Mouse (Mus musculus) neural tube, embryonic 11.5 days (tissue): ENCODE data around the gene Megf11. TPM values are rescaled to one million over a fixed set of nuclear protein-coding genes. Genes with fewer than 3 reads are reported as not detected.
A peak's percentile ranks its signal among the peaks of the same experiment; 100 is the strongest.

ENCODE experiments used
- ATAC-seq: fragments of 200-750 bp; cut with Nextera tagmentation; 2 replicates; pipeline ENCODE4 v1.8.0; 2017; ENCODE audit warnings: moderate number of reproducible peaks, mild to moderate bottlenecking, moderate TSS enrichment, moderate library complexity; ENCODE audit not compliant: insufficient read depth, low FRiP score, low TSS enrichment
- DNase-seq: peaks from one replicate; pipeline ENCODE4 v3.0.0-alpha.2; 2015; ENCODE audit warnings: low spot score
- H3K27ac ChIP-seq: fragments of 300-500 bp; sonication (generic); 2 replicates; pipeline ENCODE4 v1.5.1; 2014; ENCODE audit warnings: low read depth, mild to moderate bottlenecking, low read length
- H3K27me3 ChIP-seq: fragments of 300-500 bp; sonication (generic); 2 replicates; pipeline ENCODE4 v1.6.1; 2014; ENCODE audit warnings: mild to moderate bottlenecking, low read length, mixed read lengths; ENCODE audit not compliant: control insufficient read depth, insufficient read depth
- H3K36me3 ChIP-seq: fragments of 300-500 bp; sonication (generic); 2 replicates; pipeline ENCODE4 v1.6.1; 2014; ENCODE audit warnings: mild to moderate bottlenecking, low read length, moderate library complexity, mixed read lengths; ENCODE audit not compliant: control insufficient read depth, insufficient read depth
- H3K4me1 ChIP-seq: fragments of 300-500 bp; sonication (generic); 2 replicates; pipeline ENCODE4 v1.6.1; 2014; ENCODE audit warnings: low read length, mixed read lengths; ENCODE audit not compliant: control insufficient read depth, insufficient read depth
- H3K4me2 ChIP-seq: fragments of 300-500 bp; sonication (generic); 2 replicates; pipeline ENCODE4 v1.6.1; 2014; ENCODE audit warnings: low read depth, mild to moderate bottlenecking, moderate library complexity
- H3K4me3 ChIP-seq: fragments of 300-500 bp; sonication (generic); 2 replicates; pipeline ENCODE4 v1.5.1; 2014; ENCODE audit warnings: low read depth, low read length
- H3K9ac ChIP-seq: fragments of 300-500 bp; sonication (generic); 2 replicates; pipeline ENCODE4 v1.6.1; 2014; ENCODE audit warnings: mild to moderate bottlenecking, low read length
- H3K9me3 ChIP-seq: fragments of 300-500 bp; sonication (generic); 2 replicates; pipeline ENCODE4 v1.6.1; 2016; ENCODE audit warnings: low read length; ENCODE audit not compliant: control insufficient read depth
- WGBS: fragments of 180-500 bp; shearing (Covaris S2); extraction: QIAGEN DNeasy Blood & Tissue Kit; methylation state at CpG from one replicate; pipeline ENCODE4 v1.1.7; 2014; 5-methylcytosine and 5-hydroxymethylcytosine counted together
- polyA plus RNA-seq: library from polyadenylated mRNA; unstranded; fragments of >200 nt; fragmentation: Nextera tagmentation; extraction: Ambion mirVana; gene quantifications from 2 replicates; pipeline ENCODE4 v1.2.1, GENCODE M21; 2014

The Megf11 gene
- polyA plus RNA-seq, 1 experiment from 2014 or later, result 5.7 TPM

DNA sequence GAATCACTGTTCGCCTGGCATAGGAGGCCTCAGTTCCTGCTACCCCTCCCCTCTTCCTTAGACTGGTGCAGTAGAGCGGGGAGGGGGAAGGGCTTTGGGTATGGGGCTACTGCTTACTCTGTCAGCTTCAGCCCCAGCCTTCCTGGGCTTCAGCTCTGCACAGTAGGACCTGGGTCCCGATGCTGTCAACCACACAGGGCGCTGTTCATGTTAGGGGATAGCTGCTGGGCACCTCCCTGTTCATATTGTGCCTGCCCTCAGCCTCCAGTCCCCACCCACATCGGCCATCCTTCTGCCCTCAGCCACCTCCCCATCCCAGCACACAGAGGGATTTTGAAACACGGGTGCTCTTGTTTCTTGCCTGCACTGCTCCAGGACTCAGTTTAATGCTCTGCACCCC is 61.6 kb downstream of the Megf11 start:
- no peak overlapping the region for H3K27ac ChIP-seq
- H3K4me1 ChIP-seq, result peaks cover 3% of the 10 kb centered on the region; the same call in 1 of the 2 replicates
- H3K27me3 ChIP-seq, result no peaks in the 10 kb centered on the region
- ATAC-seq (no peak), DNase-seq (no peak)
- no peaks in the 10 kb centered on the region for H3K36me3 ChIP-seq
- no peak overlapping the region for H3K4me2 ChIP-seq
- 38% methylated on average over 5 of the region's 6 CpGs for WGBS
- H3K4me3 ChIP-seq, result no peak overlapping the region
- no peaks in the 10 kb centered on the region for H3K9me3 ChIP-seq
- H3K9ac ChIP-seq, result no peak overlapping the region

DNA sequence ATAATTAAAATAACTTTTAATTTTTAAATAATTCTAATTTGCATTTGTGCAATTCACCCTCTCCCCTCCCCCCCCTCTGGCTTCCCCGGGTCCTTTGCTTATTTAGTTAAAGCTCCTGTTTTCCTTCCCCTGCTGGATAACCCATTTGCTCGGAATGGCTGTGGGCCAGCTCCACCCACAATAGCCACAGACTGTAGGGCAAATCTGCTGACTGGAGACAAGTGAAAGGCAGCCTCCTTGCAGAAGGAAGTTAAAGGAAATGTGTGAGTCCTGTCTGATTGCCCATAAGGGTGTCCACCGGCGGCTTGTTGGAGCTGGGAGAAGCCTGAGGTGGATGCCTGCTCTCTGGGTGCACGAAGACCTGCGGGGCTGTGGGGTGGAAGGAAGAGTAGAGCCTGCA is 62.1 kb downstream of the Megf11 start:
- H3K36me3 ChIP-seq, result no peaks in the 10 kb centered on the region
- no peak for DNase-seq
- ATAC-seq, result no peak
- H3K9ac ChIP-seq, result no peak overlapping the region
- WGBS, result 35% methylated on average over 6 of the region's 6 CpGs
- no peak overlapping the region for H3K27ac ChIP-seq
- H3K4me2 ChIP-seq, result no peak overlapping the region
- H3K27me3 ChIP-seq, result no peaks in the 10 kb centered on the region
- H3K4me1 ChIP-seq, result peaks cover 3% of the 10 kb centered on the region; the same call in 1 of the 2 replicates
- no peaks in the 10 kb centered on the region for H3K9me3 ChIP-seq
- no peak overlapping the region for H3K4me3 ChIP-seq

DNA sequence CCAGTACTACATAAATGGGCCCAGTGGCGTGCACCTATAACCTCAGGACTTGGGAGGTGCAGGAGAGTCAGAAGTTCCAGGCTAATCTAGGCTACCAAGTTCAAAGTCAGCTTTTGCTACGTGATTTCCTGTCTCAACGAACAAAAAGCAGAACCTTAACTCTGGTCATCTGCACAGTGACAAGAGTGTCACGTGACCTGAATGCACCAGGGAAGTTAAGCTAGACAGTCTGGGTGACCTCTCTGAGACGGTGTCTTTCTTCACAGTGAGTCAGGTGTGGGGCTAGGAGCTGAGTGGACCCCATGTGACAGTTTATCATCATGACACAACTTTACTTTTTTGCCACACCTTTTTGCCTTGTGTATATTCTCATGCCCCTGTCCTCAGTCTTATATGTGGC is 67.3 kb downstream of the Megf11 start:
- H3K9ac ChIP-seq, result no peak overlapping the region
- DNase-seq (no peak), ATAC-seq (no peak)
- H3K36me3 ChIP-seq, result no peaks in the 10 kb centered on the region
- no peaks in the 10 kb centered on the region for H3K9me3 ChIP-seq
- no peak overlapping the region for H3K4me3 ChIP-seq
- H3K4me1 ChIP-seq, result peaks cover 6% of the 10 kb centered on the region; the same call in 1 of the 2 replicates
- no peak overlapping the region for H3K27ac ChIP-seq
- H3K4me2 ChIP-seq, result no peak overlapping the region
- 83% methylated on average over 5 of the region's 5 CpGs for WGBS
- no peaks in the 10 kb centered on the region for H3K27me3 ChIP-seq

DNA sequence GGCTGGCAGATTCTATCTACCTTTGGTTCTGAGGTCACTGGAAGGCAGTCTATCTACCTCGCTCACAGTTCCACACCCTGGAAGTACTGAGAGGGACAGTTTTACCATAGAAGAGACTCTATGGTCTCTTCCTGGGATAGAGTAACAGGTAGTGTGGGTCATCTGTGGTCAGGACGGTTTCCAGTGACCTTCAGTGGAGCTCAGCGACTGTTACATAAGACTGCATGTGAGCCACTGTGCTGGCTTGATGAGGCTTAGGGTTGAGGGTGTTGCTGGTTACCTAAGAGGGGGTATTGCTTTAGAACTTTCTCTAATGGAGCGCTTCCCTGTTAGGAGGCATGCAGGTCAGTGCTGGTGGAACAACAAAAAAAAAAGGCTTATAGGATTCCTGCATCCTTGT is 68.8 kb downstream of the Megf11 start:
- Histone ChIP-seq H3K27me3 (no peaks in the 10 kb centered on the region), H3K4me1 (peaks cover 6% of the 10 kb centered on the region; the same call in 1 of the 2 replicates), H3K9ac (no peak overlapping the region), H3K27ac (no peak overlapping the region), H3K4me3 (no peak overlapping the region), H3K36me3 (no peaks in the 10 kb centered on the region), H3K4me2 (no peak overlapping the region), H3K9me3 (no peaks in the 10 kb centered on the region)
- 78% methylated on average over 4 of the region's 4 CpGs for WGBS
- ATAC-seq (no peak), DNase-seq (no peak)

DNA sequence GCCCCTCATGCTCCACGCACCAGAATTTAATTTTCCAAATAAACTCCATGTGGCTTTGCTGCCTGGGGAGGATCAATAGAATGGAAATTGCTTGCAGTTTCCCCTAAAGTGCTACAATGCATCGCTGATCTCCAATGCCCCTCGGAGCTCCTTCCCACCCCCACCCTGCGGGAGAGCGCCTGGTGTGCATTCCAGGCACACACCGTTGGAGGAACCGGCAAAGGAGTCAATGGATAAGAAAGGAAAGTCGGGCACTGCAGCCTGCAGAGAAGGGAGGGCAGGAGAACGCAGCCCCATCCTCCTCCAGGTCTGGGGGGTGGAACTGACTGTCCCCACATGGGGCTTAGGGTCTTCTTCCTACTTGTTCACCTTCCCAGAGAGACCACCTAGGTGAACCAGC is 70.5 kb downstream of the Megf11 start:
- Histone ChIP-seq H3K27ac (no peak overlapping the region), H3K4me3 (no peak overlapping the region), H3K4me1 (peaks cover 6% of the 10 kb centered on the region; the same call in 1 of the 2 replicates), H3K4me2 (no peak overlapping the region), H3K27me3 (no peaks in the 10 kb centered on the region), H3K9ac (no peak overlapping the region), H3K36me3 (no peaks in the 10 kb centered on the region), H3K9me3 (no peaks in the 10 kb centered on the region)
- ATAC-seq, result no peak
- no peak for DNase-seq
- 2% methylated on average over 9 of the region's 9 CpGs for WGBS

DNA sequence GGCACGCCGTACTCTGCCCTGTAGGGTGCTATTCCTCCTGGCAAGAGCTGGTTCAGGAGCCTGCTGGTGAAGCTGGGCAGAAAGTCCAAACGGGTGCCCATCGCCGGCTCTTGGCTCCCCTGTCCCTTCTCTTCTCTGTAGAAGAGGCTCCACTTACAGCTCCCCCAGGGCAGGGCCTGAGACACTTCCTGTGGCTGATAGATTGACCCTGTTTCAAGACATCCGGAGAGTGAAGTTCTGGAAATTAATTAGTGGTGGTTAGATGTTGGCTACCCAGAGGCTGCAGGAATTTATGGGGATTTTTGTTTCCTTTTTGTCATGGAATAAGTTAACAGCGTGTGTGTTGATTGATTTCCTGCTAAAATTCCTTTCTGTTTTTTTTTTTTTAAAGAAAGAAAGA is 72.2 kb downstream of the Megf11 start:
- WGBS, result 61% methylated on average over 7 of the region's 7 CpGs
- H3K9ac ChIP-seq, result no peak overlapping the region

DNA sequence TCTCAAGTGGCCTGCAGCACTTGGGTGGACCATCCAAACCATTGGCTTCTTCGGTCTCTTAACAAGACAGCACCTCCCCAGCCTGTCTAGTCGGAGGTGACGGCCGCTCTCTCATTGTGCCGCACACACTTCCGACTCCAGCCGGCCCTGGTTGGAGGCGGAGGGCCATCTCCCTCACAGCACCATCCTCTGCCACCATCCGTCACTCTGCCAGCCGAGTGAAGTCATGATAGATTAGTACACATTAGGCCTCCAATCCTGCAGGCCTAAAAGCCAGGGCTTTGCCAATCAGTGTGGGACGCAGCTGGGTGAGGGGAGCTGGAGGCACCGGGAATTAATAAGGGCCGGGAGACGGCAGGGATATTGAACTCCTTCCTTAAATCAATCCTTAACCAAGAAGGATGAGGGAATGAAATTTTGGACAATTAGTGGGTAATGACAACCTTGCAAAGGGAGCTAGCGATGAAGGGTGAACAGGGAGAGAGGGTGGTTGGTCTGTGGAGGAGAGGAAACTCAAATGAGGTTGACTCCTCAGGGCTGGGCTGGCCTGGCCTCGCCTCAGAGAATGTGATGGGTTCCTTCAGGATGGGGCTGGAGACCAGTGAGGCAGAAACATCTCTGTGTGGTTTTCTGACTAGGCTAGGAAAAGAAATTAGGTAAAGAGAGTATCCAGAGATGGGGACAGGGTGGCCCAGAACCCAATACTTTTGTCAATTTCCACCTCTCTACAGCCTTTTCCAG is 76.3 kb downstream of the Megf11 start:
- H3K9me3 ChIP-seq, result no peaks in the 10 kb centered on the region
- 55% methylated on average over 16 of the region's 16 CpGs for WGBS
- no peak overlapping the region for H3K4me3 ChIP-seq
- no peak for ATAC-seq
- H3K4me1 ChIP-seq, result no peaks in the 10 kb centered on the region
- H3K4me2 ChIP-seq, result no peak overlapping the region
- H3K9ac ChIP-seq, result no peak overlapping the region
- no peaks in the 10 kb centered on the region for H3K36me3 ChIP-seq
- H3K27me3 ChIP-seq, result no peaks in the 10 kb centered on the region
- DNase-seq, result peak; percentile 68
- H3K27ac ChIP-seq, result peak overlapping the region; percentile 2; the same call in 1 of the 2 replicates

More for the DNA sequence above, 72.2 kb downstream of the Megf11 start:
- Histone ChIP-seq H3K4me3 (no peak overlapping the region), H3K27ac (no peak overlapping the region), H3K4me2 (no peak overlapping the region), H3K9me3 (no peaks in the 10 kb centered on the region), H3K4me1 (peaks cover 6% of the 10 kb centered on the region; the same call in 1 of the 2 replicates), H3K27me3 (no peaks in the 10 kb centered on the region), H3K36me3 (no peaks in the 10 kb centered on the region)
- no peak for ATAC-seq
- DNase-seq, result no peak

DNA sequence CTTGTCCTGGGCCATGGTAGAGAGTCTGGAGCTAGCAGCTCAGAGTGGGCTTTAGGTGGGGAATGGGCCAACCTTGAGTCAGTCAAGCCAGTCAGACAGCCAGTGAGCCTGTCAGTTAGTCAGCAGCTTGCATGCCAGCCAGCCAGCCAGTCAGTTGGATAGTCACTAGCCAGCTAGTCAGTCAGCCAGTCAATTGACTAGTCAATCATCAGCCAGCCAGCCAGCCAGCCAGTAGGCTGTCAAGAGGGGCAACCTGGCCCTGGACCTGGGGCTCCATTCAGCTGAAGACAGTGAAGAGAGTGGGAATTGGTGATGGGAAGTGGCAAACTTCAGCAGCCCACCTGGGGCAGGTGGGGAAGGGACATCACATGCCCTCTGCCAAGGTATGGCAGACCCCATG is 77.4 kb downstream of the Megf11 start:
- H3K4me3 ChIP-seq, result no peak overlapping the region
- H3K4me1 ChIP-seq, result no peaks in the 10 kb centered on the region
- no peak overlapping the region for H3K4me2 ChIP-seq
- no peak overlapping the region for H3K27ac ChIP-seq
- no peaks in the 10 kb centered on the region for H3K36me3 ChIP-seq
- H3K9ac ChIP-seq, result no peak overlapping the region
- ATAC-seq (no peak), DNase-seq (no peak)
- H3K27me3 ChIP-seq, result no peaks in the 10 kb centered on the region
- H3K9me3 ChIP-seq, result no peaks in the 10 kb centered on the region

DNA sequence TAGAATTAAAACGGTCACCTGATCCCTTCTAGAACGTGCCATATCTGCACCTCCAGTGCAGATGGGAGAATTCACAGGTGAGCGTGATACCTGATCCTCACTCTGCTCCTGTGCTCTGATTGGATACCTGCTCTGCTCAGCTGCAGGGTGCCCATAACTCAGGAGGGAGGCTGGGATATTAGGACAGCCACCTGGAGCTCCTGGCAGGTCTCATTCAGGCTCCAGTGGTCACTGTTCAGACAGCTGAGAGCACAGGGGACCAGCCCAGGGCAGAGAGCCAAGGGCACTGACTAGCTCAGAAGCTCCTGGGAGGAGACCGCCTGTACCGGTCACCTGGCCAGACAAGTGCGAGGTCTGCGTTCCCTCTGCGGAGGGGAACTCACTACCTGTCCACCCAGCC is 80.7 kb downstream of the Megf11 start:
- Histone ChIP-seq H3K27ac (no peak overlapping the region), H3K4me1 (no peaks in the 10 kb centered on the region), H3K4me2 (no peak overlapping the region), H3K9me3 (no peaks in the 10 kb centered on the region), H3K4me3 (no peak overlapping the region), H3K27me3 (no peaks in the 10 kb centered on the region), H3K9ac (no peak overlapping the region), H3K36me3 (no peaks in the 10 kb centered on the region)
- DNase-seq (no peak), ATAC-seq (no peak)
- WGBS, result 71% methylated on average over 8 of the region's 8 CpGs
